Mouse (Mus musculus): Measurements from ENCODE around the gene Dnajc27. TPM values are rescaled to one million over a fixed set of nuclear protein-coding genes. Genes with fewer than 3 reads are reported as not detected.

Gene Dnajc27
- total RNA-seq, 1 experiment from 2014 or later: 6.1 TPM

- no peak for ATAC-seq (replicated peaks; ENCODE audit: insufficient number of reproducible peaks, low FRiP score, low TSS enrichment, poor library complexity, severe bottlenecking)
Measured at GRCm38 (mm10) chr12:4075407-4075806, 7.0 kb upstream of the Dnajc27 start.

GRCm38 (mm10) chr12:4076383-4076782, 6.0 kb upstream of the Dnajc27 start:
- no peak for ATAC-seq (replicated peaks; ENCODE audit: insufficient number of reproducible peaks, low FRiP score, low TSS enrichment, poor library complexity, severe bottlenecking)

- ATAC-seq (replicated peaks; ENCODE audit: insufficient number of reproducible peaks, low FRiP score, low TSS enrichment, poor library complexity, severe bottlenecking): no peak
Measured at GRCm38 (mm10) chr12:4078069-4078468, 4.3 kb upstream of the Dnajc27 start.

- ATAC-seq (replicated peaks; ENCODE audit: insufficient number of reproducible peaks, low FRiP score, low TSS enrichment, poor library complexity, severe bottlenecking): peak; percentile 44
Measured at GRCm38 (mm10) chr12:4080311-4080710, 2.1 kb upstream of the Dnajc27 start.

GRCm38 (mm10) chr12:4083441-4083840, 1.1 kb downstream of the Dnajc27 start:
- ATAC-seq (replicated peaks; ENCODE audit: insufficient number of reproducible peaks, low FRiP score, low TSS enrichment, poor library complexity, severe bottlenecking): no peak

- no peak for ATAC-seq (replicated peaks; ENCODE audit: insufficient number of reproducible peaks, low FRiP score, low TSS enrichment, poor library complexity, severe bottlenecking)
Measured at GRCm38 (mm10) chr12:4107383-4107782, 25.0 kb downstream of the Dnajc27 start.

- ATAC-seq (replicated peaks; ENCODE audit: insufficient number of reproducible peaks, low FRiP score, low TSS enrichment, poor library complexity, severe bottlenecking): no peak
Measured at GRCm38 (mm10) chr12:4116132-4116531, 33.7 kb downstream of the Dnajc27 start.

GRCm38 (mm10) chr12:4117136-4117535, 34.8 kb downstream of the Dnajc27 start:
- ATAC-seq (replicated peaks; ENCODE audit: insufficient number of reproducible peaks, low FRiP score, low TSS enrichment, poor library complexity, severe bottlenecking): no peak

GRCm38 (mm10) chr12:4117579-4117978, 35.2 kb downstream of the Dnajc27 start:
- no peak for ATAC-seq (replicated peaks; ENCODE audit: insufficient number of reproducible peaks, low FRiP score, low TSS enrichment, poor library complexity, severe bottlenecking)

- ATAC-seq (replicated peaks; ENCODE audit: insufficient number of reproducible peaks, low FRiP score, low TSS enrichment, poor library complexity, severe bottlenecking): no peak
Measured at GRCm38 (mm10) chr12:4127346-4127745, 45.0 kb downstream of the Dnajc27 start.

- peak; percentile 48 for ATAC-seq (replicated peaks; ENCODE audit: insufficient number of reproducible peaks, low FRiP score, low TSS enrichment, poor library complexity, severe bottlenecking)
Measured at GRCm38 (mm10) chr12:4132941-4133846, 50.8 kb downstream of the Dnajc27 start, which contains the start of gene Adcy3. TSS of gene Adcy3 (plus strand) at chr12:4133103.

- ATAC-seq (replicated peaks; ENCODE audit: insufficient number of reproducible peaks, low FRiP score, low TSS enrichment, poor library complexity, severe bottlenecking): no peak
Measured at GRCm38 (mm10) chr12:4133847-4134212, 51.4 kb downstream of the Dnajc27 start.

GRCm38 (mm10) chr12:4143179-4143578, 60.8 kb downstream of the Dnajc27 start:
- ATAC-seq (replicated peaks; ENCODE audit: insufficient number of reproducible peaks, low FRiP score, low TSS enrichment, poor library complexity, severe bottlenecking): no peak

- ATAC-seq (replicated peaks; ENCODE audit: insufficient number of reproducible peaks, low FRiP score, low TSS enrichment, poor library complexity, severe bottlenecking): no peak
Measured at GRCm38 (mm10) chr12:4150936-4151335, 68.6 kb downstream of the Dnajc27 start.

- ATAC-seq (replicated peaks; ENCODE audit: insufficient number of reproducible peaks, low FRiP score, low TSS enrichment, poor library complexity, severe bottlenecking): no peak
Measured at GRCm38 (mm10) chr12:4151969-4152368, 69.6 kb downstream of the Dnajc27 start.

- ATAC-seq (replicated peaks; ENCODE audit: insufficient number of reproducible peaks, low FRiP score, low TSS enrichment, poor library complexity, severe bottlenecking): no peak
Measured at GRCm38 (mm10) chr12:4157466-4157865, 75.1 kb downstream of the Dnajc27 start.

- ATAC-seq (replicated peaks; ENCODE audit: insufficient number of reproducible peaks, low FRiP score, low TSS enrichment, poor library complexity, severe bottlenecking): no peak
Measured at GRCm38 (mm10) chr12:4158179-4158578, 75.8 kb downstream of the Dnajc27 start.

GRCm38 (mm10) chr12:4158868-4159632, 76.7 kb downstream of the Dnajc27 start:
- ATAC-seq (replicated peaks; ENCODE audit: insufficient number of reproducible peaks, low FRiP score, low TSS enrichment, poor library complexity, severe bottlenecking): no peak
